Mouse (Mus musculus): ENCODE measurements around the gene Atp10a.

- TF ChIP-seq CTCF (IDR thresholded peaks at IDR 0.05; ENCODE audit: borderline replicate concordance, extremely low read depth, insufficient read depth, insufficient read length) (no peak), POLR2A (IDR thresholded peaks at IDR 0.05; ENCODE audit: borderline replicate concordance, extremely low read depth, insufficient read depth, insufficient read length, poor library complexity, severe bottlenecking) (no peak)
Measured at GRCm38 (mm10) chr7:58754536-58754935, 98.6 kb downstream of the Atp10a start.

All from brain, embryonic 14.5 days (tissue).